ENCODE assay signal across 25 mouse cellular contexts in genomic region chr16:45371076-45371475, GRCm38 (mm10). TPM values are rescaled to one million over a fixed set of nuclear protein-coding genes. Genes with fewer than 3 reads are reported as not detected.
DNase-seq lines count a peak whose midpoint lies in the region; ATAC-seq and TF ChIP-seq lines count a peak whose summit lies in the region.
"Had no signal": no experiment of that assay in that cellular context is flagged by ENCODE, and none has a peak within 500 bp of the region (broad histone marks: within the 10 kb centered on the region; RNA-seq: fewer than 3 reads in every experiment).

No protein-coding gene starts in this region.

- no peak for TF ChIP-seq EP300 in heart, postnatal 0 days (IDR thresholded peaks at IDR 0.05; ENCODE audit: low read depth)
- peak; percentile 22; the same call in 1 of the 2 replicates for TF ChIP-seq EP300 in lung, postnatal 0 days (IDR thresholded peaks at IDR 0.05)

- 60% methylated on average over 1 of the region's 1 CpGs for WGBS in heart, postnatal 0 days
- 50% methylated on average over 1 of the region's 1 CpGs for WGBS in lung, postnatal 0 days
- 72% methylated on average over 1 of the region's 1 CpGs for WGBS in intestine, postnatal 0 days

- peaks cover 3% of the 10 kb centered on the region; the same call in 1 of the 2 replicates for H3K4me1 ChIP-seq in heart, postnatal 0 days (ENCODE audit: control insufficient read depth, insufficient read depth)
- peaks cover 4% of the 10 kb centered on the region; the same call in 1 of the 2 replicates for H3K4me1 ChIP-seq in lung, postnatal 0 days (ENCODE audit: insufficient read depth, low read depth, low read length)
- no peaks in the 10 kb centered on the region for H3K4me1 ChIP-seq in intestine, postnatal 0 days (replicated peaks; ENCODE audit: control insufficient read depth, insufficient read depth, low read length)
- H3K4me1 ChIP-seq: embryonic facial prominence, embryonic 13.5 days; hindbrain, embryonic 12.5 days had no signal

- no peak for DNase-seq in gastrocnemius, adult 2 months
- no peak for DNase-seq in gastrocnemius, postnatal 4 days (ENCODE audit: low spot score in 2 of 2)
- DNase-seq in heart, postnatal 0 days (ENCODE audit: low spot score): no peak
- DNase-seq in heart, postnatal 25 days (ENCODE audit: low spot score): no peak
- DNase-seq in lung, postnatal 0 days (ENCODE audit: low spot score): no peak
- DNase-seq in lung, postnatal 36 days: no peak
- no peak for DNase-seq in liver
- DNase-seq: adrenal gland, adult 8-10 months; adrenal gland, postnatal 36 days; cerebellum, adult 11 months; cerebellum, adult 8-10 months; cerebellum, postnatal 14 days; gastrocnemius, postnatal 36 days; heart, adult 18-20 months; heart, postnatal 4 days; kidney, adult 11 months had no signal

- peak overlapping the region; percentile 80 for H3K27ac ChIP-seq in gastrocnemius, adult 2 months
- peak overlapping the region; percentile 34; the same call in 1 of the 2 replicates for H3K27ac ChIP-seq in heart, postnatal 0 days (ENCODE audit: low read depth)
- H3K27ac ChIP-seq in lung, postnatal 0 days (ENCODE audit: low read length): 0 out of 2 replicates have a peak overlapping the region, but pooled peaks have one; percentile 14
- no peak overlapping the region for H3K27ac ChIP-seq in intestine, postnatal 0 days (ENCODE audit: low read depth, low read length)
- H3K27ac ChIP-seq: embryonic facial prominence, embryonic 13.5 days; forebrain, embryonic 10.5 days; hindbrain, embryonic 12.5 days had no signal

- ATAC-seq in heart, postnatal 0 days (ENCODE audit: insufficient read depth, low read depth): no peak
- ATAC-seq in lung, postnatal 0 days: no peak
- no peak for ATAC-seq in intestine, postnatal 0 days
- ATAC-seq: forebrain, embryonic 14.5 days; hindbrain, embryonic 16.5 days; inflammation-experienced regulatory T-cells, adult 6 months had no signal

- no peak overlapping the region for H3K4me3 ChIP-seq in gastrocnemius, adult 2 months
- no peak overlapping the region for H3K4me3 ChIP-seq in heart, postnatal 0 days (ENCODE audit: low read depth, low read length)
- no peak overlapping the region for H3K4me3 ChIP-seq in lung, postnatal 0 days (ENCODE audit: low read depth, low read length)
- H3K4me3 ChIP-seq in intestine, postnatal 0 days (ENCODE audit: low read depth, low read length): no peak overlapping the region
- H3K4me3 ChIP-seq: embryonic facial prominence, embryonic 13.5 days; forebrain, embryonic 10.5 days; heart, embryonic 12.5 days; hindbrain, embryonic 12.5 days had no signal

- H3K27me3 ChIP-seq in heart, postnatal 0 days (ENCODE audit: control insufficient read depth, insufficient read depth, low read length): no peaks in the 10 kb centered on the region
- H3K27me3 ChIP-seq in lung, postnatal 0 days (replicated peaks; ENCODE audit: insufficient read depth, low read length): no peaks in the 10 kb centered on the region
- H3K27me3 ChIP-seq in intestine, postnatal 0 days (replicated peaks; ENCODE audit: control insufficient read depth, insufficient read depth, low read length): no peaks in the 10 kb centered on the region
- H3K27me3 ChIP-seq: CH12.LX; embryonic facial prominence, embryonic 13.5 days; heart, embryonic 12.5 days; hindbrain, embryonic 12.5 days had no signal

- H3K9me3 ChIP-seq in heart, postnatal 0 days (replicated peaks; ENCODE audit: control insufficient read depth, low read length): no peaks in the 10 kb centered on the region
- no peaks in the 10 kb centered on the region for H3K9me3 ChIP-seq in lung, postnatal 0 days (ENCODE audit: low read length)
- no peaks in the 10 kb centered on the region for H3K9me3 ChIP-seq in intestine, postnatal 0 days (ENCODE audit: control insufficient read depth)
- H3K9me3 ChIP-seq: embryonic facial prominence, embryonic 13.5 days; forebrain, embryonic 10.5 days; heart, embryonic 12.5 days; hindbrain, embryonic 12.5 days had no signal

- no peak overlapping the region for H3K4me2 ChIP-seq in heart, postnatal 0 days (ENCODE audit: low read depth, low read length)
- H3K4me2 ChIP-seq in lung, postnatal 0 days (replicated peaks; ENCODE audit: low read depth, low read length): no peak overlapping the region
- H3K4me2 ChIP-seq in intestine, postnatal 0 days (replicated peaks; ENCODE audit: low read depth): no peak overlapping the region
- H3K4me2 ChIP-seq: embryonic facial prominence, embryonic 13.5 days; heart, embryonic 12.5 days; hindbrain, embryonic 12.5 days had no signal

- no peak overlapping the region for H3K9ac ChIP-seq in heart, postnatal 0 days (replicated peaks; ENCODE audit: low read depth, low read length)
- H3K9ac ChIP-seq in lung, postnatal 0 days (replicated peaks; ENCODE audit: low read depth): no peak overlapping the region
- no peak overlapping the region for H3K9ac ChIP-seq in intestine, postnatal 0 days (ENCODE audit: low read depth, low read length)
- H3K9ac ChIP-seq: embryonic facial prominence, embryonic 13.5 days; heart, embryonic 12.5 days; hindbrain, embryonic 12.5 days had no signal

- intact Hi-C loops in gastrocnemius, adult 2 months (cut with DNase I): no loop called here
- intact Hi-C loops in heart, postnatal 25 days (cut with DNase I): no loop called here

- TF ChIP-seq CTCF in gastrocnemius, adult 2 months (IDR thresholded peaks at IDR 0.05): no peak
- TF ChIP-seq CTCF in heart, postnatal 0 days (IDR thresholded peaks at IDR 0.05; ENCODE audit: low read depth): no peak
- no peak for TF ChIP-seq CTCF in lung, postnatal 0 days (IDR thresholded peaks at IDR 0.05)
- TF ChIP-seq CTCF in intestine, postnatal 0 days (IDR thresholded peaks at IDR 0.05; ENCODE audit: low read depth): no peak

- H3K36me3 ChIP-seq in heart, postnatal 0 days (replicated peaks; ENCODE audit: control insufficient read depth, insufficient read depth, low read length): no peaks in the 10 kb centered on the region
- H3K36me3 ChIP-seq in lung, postnatal 0 days (ENCODE audit: insufficient read depth, low read length): no peaks in the 10 kb centered on the region
- no peaks in the 10 kb centered on the region for H3K36me3 ChIP-seq in intestine, postnatal 0 days (ENCODE audit: control insufficient read depth, insufficient read depth)
- H3K36me3 ChIP-seq: embryonic facial prominence, embryonic 13.5 days; forebrain, embryonic 10.5 days; heart, embryonic 12.5 days; hindbrain, embryonic 12.5 days had no signal

RNA-seq across cellular contexts. Expression of gene Cd200, which starts 37.8 kb away (rescaled TPM):
- total RNA-seq in gastrocnemius, adult 2 months (2021): 10 to 100 TPM; 10.4 to 20.1 TPM
- 10 to 100 TPM; 29.9 to 40.0 TPM for total RNA-seq in gastrocnemius, postnatal 4 days (2021)
- total RNA-seq in heart, postnatal 0 days (2014; rRNA removed; ENCODE audit: low replicate concordance): 18.0 and 31.0 TPM in 2 replicates
- polyA plus RNA-seq in heart, postnatal 0 days (2015; fragmentation: Nextera tagmentation; extraction: Ambion mirVana): 67.7 TPM in 2 replicates
- 10 to 100 TPM; 60.5 to 61.8 TPM for total RNA-seq in heart, postnatal 25 days (2021)
- polyA plus RNA-seq in lung, postnatal 0 days (2015; fragmentation: Nextera tagmentation; extraction: Ambion mirVana): 338 and 424 TPM in 2 replicates
- polyA plus RNA-seq in intestine, postnatal 0 days (2015; fragmentation: Nextera tagmentation; extraction: Ambion mirVana): 108 and 114 TPM in 2 replicates
